Mouse (Mus musculus) spleen, adult 10 weeks (tissue): ENCODE results near the gene Pih1d2. TPM values are rescaled to one million over a fixed set of nuclear protein-coding genes. Genes with fewer than 3 reads are reported as not detected.

Source experiments
- polyA plus RNA-seq: library from polyadenylated mRNA; stranded (reverse); fragments of 350-450 nt; fragmentation: Illumina TruSeq; extraction: RNeasy Lipid Tissue Mini Kit (QIAGEN cat#74804); gene quantifications from one replicate; pipeline ENCODE4 v1.2.3, GENCODE M21; 2015; ENCODE audit warnings: low replicate concordance; ENCODE audit not compliant: insufficient read depth

Gene Pih1d2
- polyA plus RNA-seq, result 2.5 TPM

DNA sequence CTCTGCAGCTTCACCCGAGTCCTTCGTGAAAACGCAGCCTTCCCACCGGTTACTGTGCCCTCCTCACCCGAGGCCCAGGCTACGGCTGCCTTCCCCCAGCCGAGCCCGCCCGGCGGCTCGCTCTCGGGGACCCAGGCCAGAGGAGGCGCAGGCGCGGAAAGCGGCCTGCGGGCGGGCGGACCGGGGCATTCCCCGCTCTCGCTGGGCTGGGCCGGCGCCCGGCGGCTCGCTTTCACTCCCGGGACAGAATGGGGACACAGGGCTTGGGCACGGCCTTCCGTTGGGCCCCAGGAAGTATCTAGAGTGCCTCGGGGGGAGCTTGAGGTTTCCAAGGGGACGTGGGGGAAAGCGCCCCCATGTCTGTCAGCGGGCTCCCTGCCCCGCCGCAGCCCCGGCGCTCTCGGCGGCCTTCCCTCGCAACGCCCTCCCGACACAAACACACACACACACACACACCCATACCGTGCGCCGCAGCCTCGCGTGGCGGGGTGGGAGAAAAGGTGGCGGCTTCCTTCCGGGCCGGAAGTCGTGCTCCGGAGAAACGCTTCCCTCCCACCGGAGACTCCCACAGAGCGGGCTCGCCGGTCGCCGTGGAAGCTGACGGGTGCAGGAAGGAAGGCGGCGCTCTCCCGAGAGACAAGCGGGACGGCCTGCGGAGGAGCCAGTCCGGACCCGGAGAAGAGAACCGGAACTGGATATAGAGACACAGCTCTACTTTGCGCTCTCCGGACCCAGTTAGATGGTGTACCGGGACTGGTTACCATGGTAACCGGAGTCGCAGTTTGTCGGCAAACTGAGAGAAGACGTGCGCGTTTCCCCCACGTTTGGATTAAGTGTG, at the start of gene Pih1d2, which contains the start of gene Nkapd1:
Pih1d2 (plus strand) TSS at position 556 of the 838 bp plus-strand sequence.
Nkapd1 (minus strand) TSS at position 699 of the 838 bp plus-strand sequence.

GRCm38 (mm10) chr9:50603189-50603997, 13.7 kb upstream of the Pih1d2 start, which contains the start of the genes Sdhd and Timm8b:
Gene Sdhd (minus strand): TSS chr9:50603812.
Gene Timm8b (plus strand): TSS chr9:50603910.

GRCm38 (mm10) chr9:50659392-50660217, 42.5 kb downstream of the Pih1d2 start, which contains the start of gene Dlat:
Gene Dlat (minus strand): TSS chr9:50659780.

Other genes starting within 250 kb of the Pih1d2 start
- not detected for gene Plet1, start 122.8 kb upstream of the Pih1d2 start, polyA plus RNA-seq
- 162 TPM for gene Pts, start 88.6 kb upstream of the Pih1d2 start, polyA plus RNA-seq
- gene Il18, start 62.5 kb upstream of the Pih1d2 start, polyA plus RNA-seq, result 108 TPM
- gene Bco2, start 62.1 kb upstream of the Pih1d2 start, polyA plus RNA-seq, result 6.1 TPM
- gene Tex12, start 56.0 kb upstream of the Pih1d2 start, polyA plus RNA-seq, result not detected
- 117 TPM for gene Sdhd, start 13.5 kb upstream of the Pih1d2 start, polyA plus RNA-seq
- gene Timm8b, start 13.4 kb upstream of the Pih1d2 start, polyA plus RNA-seq, result 80.7 TPM
- gene Nkapd1, start 143 bp downstream of the Pih1d2 start, polyA plus RNA-seq, result 49.6 TPM
- gene Dlat, start 42.5 kb downstream of the Pih1d2 start, polyA plus RNA-seq, result 47.7 TPM
- gene Dixdc1, start 122.2 kb downstream of the Pih1d2 start, polyA plus RNA-seq, result 0.40 TPM
- gene 2310030G06Rik, start 129.2 kb downstream of the Pih1d2 start, polyA plus RNA-seq, result 1.6 TPM
- 14.9 TPM for gene Cryab, start 134.0 kb downstream of the Pih1d2 start, polyA plus RNA-seq
- 2.4 TPM for gene Hspb2, start 135.0 kb downstream of the Pih1d2 start, polyA plus RNA-seq
- gene Fdxacb1, start 150.9 kb downstream of the Pih1d2 start, polyA plus RNA-seq, result 10.9 TPM
- 12.7 TPM for gene Alg9, start 157.7 kb downstream of the Pih1d2 start, polyA plus RNA-seq
- gene 1110032A03Rik, start 158.2 kb downstream of the Pih1d2 start, polyA plus RNA-seq, result 30.0 TPM
- 36.2 TPM for gene Ppp2r1b, start 228.0 kb downstream of the Pih1d2 start, polyA plus RNA-seq